Mouse (Mus musculus): ENCODE data around the gene Ankrd17. TPM values are rescaled to one million over a fixed set of nuclear protein-coding genes. Genes with fewer than 3 reads are reported as not detected.

Ankrd17 gene
- polyA plus RNA-seq, 1 experiment from 2014 or later: 32.3 TPM

GRCm38 (mm10) chr5:90365141-90365951 is 1.0 kb downstream of the Ankrd17 start:
- peak; percentile 39 for ATAC-seq (ENCODE audit: low FRiP score, low read depth)
- H3K9me3 ChIP-seq: no peaks in the 10 kb centered on the region
- H3K4me2 ChIP-seq (replicated peaks): peak overlapping the region; percentile 72
- peaks cover 25% of the 10 kb centered on the region for H3K4me1 ChIP-seq
- H3K9ac ChIP-seq (replicated peaks): peak overlapping the region; percentile 95
- H3K27me3 ChIP-seq: no peaks in the 10 kb centered on the region
- peak overlapping the region; percentile 96 for H3K4me3 ChIP-seq
- peak overlapping the region; percentile 99 for H3K27ac ChIP-seq (replicated peaks)
- no peaks in the 10 kb centered on the region for H3K36me3 ChIP-seq
- WGBS: under 1% methylated on average over 41 of the region's 61 CpGs

- H3K4me1 ChIP-seq: peaks cover 25% of the 10 kb centered on the region
- H3K4me3 ChIP-seq: peak overlapping the region; percentile 96
- peak overlapping the region; percentile 72 for H3K4me2 ChIP-seq (replicated peaks)
- H3K9me3 ChIP-seq: no peaks in the 10 kb centered on the region
- ATAC-seq (ENCODE audit: low FRiP score, low read depth): no peak
- peaks cover 4% of the 10 kb centered on the region; the same call in 1 of the 2 replicates for H3K36me3 ChIP-seq
- WGBS: 5% methylated on average over 6 of the region's 6 CpGs
- no peak overlapping the region; the same call in 1 of the 2 replicates for H3K27ac ChIP-seq (replicated peaks)
- no peaks in the 10 kb centered on the region for H3K27me3 ChIP-seq
- H3K9ac ChIP-seq (replicated peaks): peak overlapping the region; percentile 95
Observed at GRCm38 (mm10) chr5:90364526-90364925, 1.9 kb downstream of the Ankrd17 start.

GRCm38 (mm10) chr5:90355824-90356223 is 10.6 kb downstream of the Ankrd17 start:
- 88% methylated on average over 3 of the region's 3 CpGs for WGBS
- ATAC-seq (ENCODE audit: low FRiP score, low read depth): no peak
- no peaks in the 10 kb centered on the region for H3K27me3 ChIP-seq
- H3K27ac ChIP-seq (replicated peaks): no peak overlapping the region
- H3K4me3 ChIP-seq: no peak overlapping the region
- no peak overlapping the region for H3K9ac ChIP-seq (replicated peaks)
- H3K36me3 ChIP-seq: peaks cover 5% of the 10 kb centered on the region; the same call in 1 of the 2 replicates
- H3K4me1 ChIP-seq: no peaks in the 10 kb centered on the region
- H3K9me3 ChIP-seq: no peaks in the 10 kb centered on the region
- H3K4me2 ChIP-seq (replicated peaks): no peak overlapping the region

DNA sequence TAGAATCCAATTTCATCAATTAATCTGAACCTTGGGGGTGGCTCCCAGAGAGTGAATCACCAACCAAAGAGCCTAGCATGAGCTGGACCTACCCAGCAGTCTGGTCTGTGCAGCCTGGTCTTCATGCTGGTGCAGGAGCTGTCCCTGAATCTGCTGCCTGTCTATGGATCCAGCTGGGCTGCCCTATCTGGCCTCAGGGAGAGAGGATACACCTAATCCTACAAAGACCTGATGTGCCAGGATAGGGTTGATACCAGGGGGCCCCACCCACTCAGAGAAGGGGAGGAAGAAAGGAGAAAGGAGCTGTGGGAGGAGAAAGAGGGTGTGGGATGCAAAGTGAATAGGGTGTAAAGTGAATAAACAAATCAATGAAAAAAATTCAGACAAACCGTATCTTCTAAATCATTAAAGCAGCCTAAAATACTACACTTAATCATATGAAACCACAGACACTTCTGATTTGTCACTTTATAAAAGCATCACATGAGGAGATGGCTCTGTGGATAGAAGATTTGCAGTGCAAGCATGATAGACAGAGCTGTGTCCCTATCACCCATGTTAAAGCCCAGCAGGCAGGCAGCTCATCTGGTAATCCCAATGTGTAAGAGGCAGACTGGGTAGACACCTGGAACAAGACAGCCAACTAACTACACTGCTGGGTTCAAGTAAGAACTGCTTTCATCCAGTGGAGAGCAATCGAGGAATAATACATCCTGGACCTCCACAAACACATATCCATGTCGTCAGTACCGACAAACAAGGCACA is 12.6 kb downstream of the Ankrd17 start:
- H3K9ac ChIP-seq (replicated peaks): no peak overlapping the region
- H3K27me3 ChIP-seq: no peaks in the 10 kb centered on the region
- no peak overlapping the region for H3K4me2 ChIP-seq (replicated peaks)
- H3K9me3 ChIP-seq: no peaks in the 10 kb centered on the region
- no peak overlapping the region for H3K27ac ChIP-seq (replicated peaks)
- no peaks in the 10 kb centered on the region for H3K4me1 ChIP-seq
- H3K4me3 ChIP-seq: no peak overlapping the region
- ATAC-seq (ENCODE audit: low FRiP score, low read depth): no peak
- H3K36me3 ChIP-seq: no peaks in the 10 kb centered on the region
- WGBS: 94% methylated on average over 4 of the region's 4 CpGs

- WGBS: 98% methylated on average over 3 of the region's 3 CpGs
- no peak overlapping the region for H3K27ac ChIP-seq (replicated peaks)
Observed at GRCm38 (mm10) chr5:90346877-90347276, 19.5 kb downstream of the Ankrd17 start.

GRCm38 (mm10) chr5:90340847-90341246 is 25.5 kb downstream of the Ankrd17 start:
- no peak for ATAC-seq (ENCODE audit: low FRiP score, low read depth)
- H3K4me3 ChIP-seq: no peak overlapping the region
- H3K27me3 ChIP-seq: no peaks in the 10 kb centered on the region
- H3K36me3 ChIP-seq: no peaks in the 10 kb centered on the region
- WGBS: 69% methylated on average over 4 of the region's 4 CpGs
- H3K27ac ChIP-seq (replicated peaks): no peak overlapping the region
- no peak overlapping the region for H3K9ac ChIP-seq (replicated peaks)
- no peak overlapping the region for H3K4me2 ChIP-seq (replicated peaks)
- H3K4me1 ChIP-seq: peaks cover 18% of the 10 kb centered on the region
- H3K9me3 ChIP-seq: no peaks in the 10 kb centered on the region

More at GRCm38 (mm10) chr5:90346877-90347276, 19.5 kb downstream of the Ankrd17 start:
- Histone ChIP-seq H3K4me2 (replicated peaks) (no peak overlapping the region), H3K36me3 (no peaks in the 10 kb centered on the region), H3K4me1 (no peaks in the 10 kb centered on the region), H3K4me3 (no peak overlapping the region), H3K9ac (replicated peaks) (no peak overlapping the region), H3K27me3 (no peaks in the 10 kb centered on the region), H3K9me3 (no peaks in the 10 kb centered on the region)
- ATAC-seq (ENCODE audit: low FRiP score, low read depth): no peak

DNA sequence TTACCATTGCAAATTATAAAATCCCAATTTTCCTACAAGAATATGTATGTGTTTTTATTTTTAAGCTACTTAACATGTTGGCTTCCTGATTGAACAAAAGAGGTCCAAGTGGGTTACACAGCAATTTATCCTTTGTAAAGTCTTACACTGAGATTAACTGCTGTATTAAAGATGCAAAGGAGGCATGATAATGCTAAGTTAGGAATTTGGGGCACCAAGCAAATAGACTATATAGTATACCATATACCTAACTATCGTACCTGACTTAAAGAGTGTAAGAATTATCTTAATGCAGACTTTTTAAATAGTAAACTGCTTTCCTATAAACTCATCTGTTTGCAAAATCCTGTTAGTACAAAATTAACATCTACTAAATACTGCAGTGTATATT is 26.4 kb downstream of the Ankrd17 start:
- H3K36me3 ChIP-seq: no peaks in the 10 kb centered on the region
- H3K9ac ChIP-seq (replicated peaks): no peak overlapping the region
- no peak for ATAC-seq (ENCODE audit: low FRiP score, low read depth)
- H3K4me1 ChIP-seq: peaks cover 18% of the 10 kb centered on the region
- no peaks in the 10 kb centered on the region for H3K27me3 ChIP-seq
- H3K4me3 ChIP-seq: no peak overlapping the region
- WGBS: 95% methylated on average over 1 of the region's 1 CpGs
- peak overlapping the region; percentile 49 for H3K4me2 ChIP-seq (replicated peaks)
- H3K9me3 ChIP-seq: no peaks in the 10 kb centered on the region
- H3K27ac ChIP-seq (replicated peaks): peak overlapping the region; percentile 70; the same call in 1 of the 2 replicates

DNA sequence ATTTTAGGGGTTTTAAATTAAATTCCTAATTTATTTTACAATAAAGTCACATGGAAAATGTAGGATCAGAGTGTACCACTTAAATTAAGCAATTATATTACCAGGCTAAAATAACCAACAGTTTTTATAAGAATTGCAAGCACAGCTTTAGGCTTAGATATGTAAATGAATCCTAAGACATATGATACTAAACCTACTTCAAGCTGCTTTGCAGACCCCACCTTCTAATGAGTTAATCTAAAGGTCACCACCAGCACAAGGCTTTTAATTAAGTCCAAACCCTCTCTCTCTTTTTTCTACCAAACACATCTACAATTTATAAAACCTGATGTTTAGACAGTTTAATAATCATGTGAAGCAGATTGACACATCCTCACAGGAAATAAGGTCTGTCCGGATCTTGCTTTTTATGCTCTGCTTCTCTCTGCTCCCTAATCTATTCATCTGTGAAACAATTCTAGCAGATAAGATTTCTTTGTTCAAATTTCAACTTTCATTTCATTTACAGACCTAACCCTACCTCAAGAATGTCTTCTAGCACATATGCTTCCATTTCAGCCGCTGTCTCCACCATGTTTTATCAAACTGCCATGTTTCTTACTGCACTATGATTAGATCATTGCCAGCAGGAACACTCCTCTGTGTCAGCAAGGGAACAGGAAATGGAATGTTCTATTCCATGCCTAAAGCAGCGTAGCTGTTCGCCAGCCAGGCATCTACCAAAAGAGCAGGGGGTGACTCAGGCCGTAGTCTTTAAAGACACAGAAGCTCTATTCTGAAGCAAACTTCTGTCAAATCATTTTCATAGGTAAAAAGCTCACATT is 27.0 kb downstream of the Ankrd17 start:
- 25% methylated on average over 5 of the region's 5 CpGs for WGBS
- H3K9ac ChIP-seq (replicated peaks): no peak overlapping the region
- peak overlapping the region; percentile 35 for H3K4me3 ChIP-seq
- H3K36me3 ChIP-seq: no peaks in the 10 kb centered on the region
- no peaks in the 10 kb centered on the region for H3K9me3 ChIP-seq
- H3K4me1 ChIP-seq: peaks cover 18% of the 10 kb centered on the region
- peak; percentile 88 for ATAC-seq (ENCODE audit: low FRiP score, low read depth)
- H3K4me2 ChIP-seq (replicated peaks): peak overlapping the region; percentile 49
- H3K27ac ChIP-seq (replicated peaks): peak overlapping the region; percentile 70
- H3K27me3 ChIP-seq: no peaks in the 10 kb centered on the region

- peaks cover 18% of the 10 kb centered on the region for H3K4me1 ChIP-seq
- peak overlapping the region; percentile 25 for H3K4me3 ChIP-seq
- ATAC-seq (ENCODE audit: low FRiP score, low read depth): peak; percentile 80
- H3K27me3 ChIP-seq: no peaks in the 10 kb centered on the region
- H3K27ac ChIP-seq (replicated peaks): peak overlapping the region; percentile 25; the same call in 1 of the 2 replicates
- peak overlapping the region; percentile 41 for H3K4me2 ChIP-seq (replicated peaks)
- 0 out of 2 replicates have a peak overlapping the region, but pooled peaks have one; percentile 4 for H3K9ac ChIP-seq (replicated peaks)
- no peaks in the 10 kb centered on the region for H3K36me3 ChIP-seq
- 36% methylated on average over 7 of the region's 7 CpGs for WGBS
- H3K9me3 ChIP-seq: no peaks in the 10 kb centered on the region
Observed at GRCm38 (mm10) chr5:90338177-90339091, 27.9 kb downstream of the Ankrd17 start.

DNA sequence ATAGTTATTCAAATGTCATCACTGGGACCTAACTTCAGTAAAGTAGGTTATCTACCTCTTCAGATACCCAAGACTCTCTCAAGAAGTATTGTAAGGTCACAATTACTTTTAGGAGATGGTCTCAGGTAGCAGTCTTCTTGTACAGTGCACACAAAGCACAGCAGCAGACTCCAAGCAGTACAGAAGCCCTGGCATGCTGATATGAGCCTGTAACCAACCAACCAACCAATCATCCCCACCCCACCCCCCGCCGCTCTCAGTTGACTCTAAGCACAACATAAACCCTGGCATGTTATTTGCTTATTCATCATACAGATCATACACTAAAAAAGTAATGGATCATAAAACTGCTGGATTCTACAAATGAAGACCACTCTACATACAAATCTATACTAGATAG is 33.9 kb downstream of the Ankrd17 start:
- H3K4me2 ChIP-seq (replicated peaks): no peak overlapping the region
- no peak overlapping the region for H3K4me3 ChIP-seq
- H3K9me3 ChIP-seq: no peaks in the 10 kb centered on the region
- no peak for ATAC-seq (ENCODE audit: low FRiP score, low read depth)
- H3K9ac ChIP-seq (replicated peaks): no peak overlapping the region
- no peaks in the 10 kb centered on the region for H3K36me3 ChIP-seq
- H3K27me3 ChIP-seq: no peaks in the 10 kb centered on the region
- H3K4me1 ChIP-seq: no peaks in the 10 kb centered on the region
- H3K27ac ChIP-seq (replicated peaks): no peak overlapping the region
- WGBS: 91% methylated on average over 2 of the region's 2 CpGs

DNA sequence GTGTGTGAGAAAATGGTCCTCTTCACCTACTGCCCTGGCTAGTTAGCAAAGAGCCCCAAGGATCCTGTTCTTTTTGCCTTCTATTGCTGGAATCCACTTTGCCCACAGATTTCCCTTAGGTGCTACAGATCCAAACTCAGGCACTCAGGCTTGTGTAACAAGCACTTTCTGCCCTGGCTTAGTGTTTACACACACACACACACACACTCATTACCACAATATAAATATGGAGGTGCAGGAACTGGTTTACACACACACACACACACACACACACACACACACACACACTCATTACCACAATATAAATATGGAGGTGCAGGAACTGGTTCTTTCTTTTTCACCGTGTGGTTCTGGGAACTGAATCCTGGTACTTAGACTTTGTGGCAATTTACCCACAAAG is 35.3 kb downstream of the Ankrd17 start:
- H3K36me3 ChIP-seq: no peaks in the 10 kb centered on the region
- no peak overlapping the region for H3K9ac ChIP-seq (replicated peaks)
- no peaks in the 10 kb centered on the region for H3K27me3 ChIP-seq
- H3K4me1 ChIP-seq: no peaks in the 10 kb centered on the region
- H3K4me2 ChIP-seq (replicated peaks): no peak overlapping the region
- WGBS: 91% methylated on average over 1 of the region's 1 CpGs
- no peak overlapping the region for H3K27ac ChIP-seq (replicated peaks)
- H3K9me3 ChIP-seq: no peaks in the 10 kb centered on the region
- H3K4me3 ChIP-seq: no peak overlapping the region
- no peak for ATAC-seq (ENCODE audit: low FRiP score, low read depth)
